Mouse (Mus musculus) lung, postnatal 4 days (tissue): ENCODE measurements around the gene Acsbg1.

Experiments used
- DNase-seq, 2 experiments: peaks; one replicate each; pipeline ENCODE4 v3.0.0; 2021

Acsbg1 gene

GRCm38 (mm10) chr9:54668455-54668854, 6.8 kb upstream of the Acsbg1 start:
- no peak for DNase-seq

GRCm38 (mm10) chr9:54666116-54666515, 4.4 kb upstream of the Acsbg1 start:
- DNase-seq: no peak

GRCm38 (mm10) chr9:54664358-54664757, 2.7 kb upstream of the Acsbg1 start:
- DNase-seq: no peak

- DNase-seq: no peak
Measured at GRCm38 (mm10) chr9:54658773-54659172, 2.9 kb downstream of the Acsbg1 start.

- DNase-seq: no peak
Measured at GRCm38 (mm10) chr9:54656402-54656801, 5.3 kb downstream of the Acsbg1 start.

GRCm38 (mm10) chr9:54655846-54656245, 5.8 kb downstream of the Acsbg1 start:
- no peak for DNase-seq

GRCm38 (mm10) chr9:54652778-54653177, 8.9 kb downstream of the Acsbg1 start:
- DNase-seq: no peak

- no peak for DNase-seq
Measured at GRCm38 (mm10) chr9:54649360-54649759, 12.3 kb downstream of the Acsbg1 start.

GRCm38 (mm10) chr9:54647456-54647855, 14.2 kb downstream of the Acsbg1 start:
- no peak for DNase-seq

- no peak for DNase-seq
Measured at GRCm38 (mm10) chr9:54646252-54646651, 15.4 kb downstream of the Acsbg1 start.

GRCm38 (mm10) chr9:54645530-54645929, 16.1 kb downstream of the Acsbg1 start:
- DNase-seq: no peak

GRCm38 (mm10) chr9:54643179-54643578, 18.5 kb downstream of the Acsbg1 start:
- no peak for DNase-seq

GRCm38 (mm10) chr9:54642556-54642955, 19.1 kb downstream of the Acsbg1 start:
- no peak for DNase-seq

GRCm38 (mm10) chr9:54642149-54642548, 19.5 kb downstream of the Acsbg1 start:
- no peak for DNase-seq

GRCm38 (mm10) chr9:54641548-54641947, 20.1 kb downstream of the Acsbg1 start:
- no peak for DNase-seq

GRCm38 (mm10) chr9:54639192-54639591, 22.5 kb downstream of the Acsbg1 start:
- no peak for DNase-seq

GRCm38 (mm10) chr9:54637510-54638314, 24.0 kb downstream of the Acsbg1 start:
- DNase-seq: no peak

GRCm38 (mm10) chr9:54633401-54633800, 28.3 kb downstream of the Acsbg1 start:
- DNase-seq: no peak

- DNase-seq: no peak
Measured at GRCm38 (mm10) chr9:54630905-54631304, 30.8 kb downstream of the Acsbg1 start.

- no peak for DNase-seq
Measured at GRCm38 (mm10) chr9:54629613-54630261, 31.9 kb downstream of the Acsbg1 start.

GRCm38 (mm10) chr9:54628752-54629151, 32.9 kb downstream of the Acsbg1 start:
- no peak for DNase-seq

GRCm38 (mm10) chr9:54627240-54627639, 34.4 kb downstream of the Acsbg1 start:
- DNase-seq: no peak

- DNase-seq: peak in 1 of 2 experiments; percentile 15
Measured at GRCm38 (mm10) chr9:54614182-54614850, 47.4 kb downstream of the Acsbg1 start.

- DNase-seq: no peak
Measured at GRCm38 (mm10) chr9:54612781-54613191, 48.9 kb downstream of the Acsbg1 start.
